ENCODE assay signal across 25 mouse cellular contexts in the genomic region with DNA sequence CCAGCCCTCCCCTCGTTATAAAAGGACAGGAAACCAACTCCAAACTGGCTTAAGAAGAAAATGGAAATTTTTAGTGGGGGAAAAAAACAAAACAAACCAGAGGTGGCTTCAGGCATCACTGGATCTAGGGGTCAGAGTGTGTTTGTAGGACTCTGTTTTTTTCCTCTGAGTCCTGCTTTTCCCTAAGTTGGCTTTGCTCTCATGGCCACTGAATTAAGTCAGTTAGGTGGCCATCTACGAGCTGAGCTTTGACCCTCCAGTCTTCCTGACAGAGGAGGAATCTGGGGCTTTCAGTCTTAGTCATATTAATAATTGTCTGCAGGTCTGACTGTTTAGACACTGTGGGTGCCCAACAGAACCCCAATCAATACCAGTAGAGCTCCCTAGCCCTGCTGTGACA. TPM values are rescaled to one million over a fixed set of nuclear protein-coding genes. Genes with fewer than 3 reads are reported as not detected.
DNase-seq lines count a peak whose midpoint lies in the region; ATAC-seq and TF ChIP-seq lines count a peak whose summit lies in the region.
"Had no signal": no experiment of that assay in that cellular context is flagged by ENCODE, and none has a peak within 500 bp of the region (broad histone marks: within the 10 kb centered on the region; RNA-seq: fewer than 3 reads in every experiment).

No protein-coding gene starts in this region.

- 55% methylated on average over 2 of the region's 2 CpGs for WGBS in kidney, adult 2 months
- WGBS in liver, embryonic 12.5 days (ENCODE audit: insufficient replicate concordance), result 74% methylated on average over 2 of the region's 2 CpGs
- WGBS in liver, embryonic 11.5 days, result 93% methylated on average over 2 of the region's 2 CpGs
- 70% methylated on average over 2 of the region's 2 CpGs for WGBS in liver, embryonic 15.5 days (ENCODE audit: insufficient replicate concordance)

- DNase-seq in kidney, adult 2 months, result peak; percentile 72
- no peak for DNase-seq in kidney, adult 18-20 months
- DNase-seq in liver, embryonic 11.5 days (ENCODE audit: low spot score), result no peak
- no peak for DNase-seq in liver
- DNase-seq: adrenal gland, adult 8-10 months; adrenal gland, postnatal 14 days; adrenal gland, postnatal 36 days; B cell, adult 2 months; cerebellum, adult 11-12 months; cerebellum, adult 2 months; cerebellum, adult 9-10 months; cerebellum, postnatal 10 days; cerebellum, postnatal 25 days had no signal

- H3K4me1 ChIP-seq in kidney, adult 2 months (ENCODE audit: control insufficient read depth, insufficient read depth, low read length), result peaks cover 6% of the 10 kb centered on the region; the same call in 1 of the 2 replicates
- peaks cover 50% of the 10 kb centered on the region for H3K4me1 ChIP-seq in liver, embryonic 12.5 days
- peaks cover 20% of the 10 kb centered on the region for H3K4me1 ChIP-seq in liver, embryonic 11.5 days (replicated peaks; ENCODE audit: control insufficient read depth, insufficient read depth, low read length)
- H3K4me1 ChIP-seq in liver, embryonic 15.5 days (replicated peaks), result peaks cover 49% of the 10 kb centered on the region
- H3K4me1 ChIP-seq: embryonic facial prominence, embryonic 12.5 days; forebrain, embryonic 13.5 days; forebrain, embryonic 15.5 days had no signal

- no peaks in the 10 kb centered on the region for H3K36me3 ChIP-seq in kidney, adult 2 months (ENCODE audit: control insufficient read depth, insufficient read depth, low read length)
- H3K36me3 ChIP-seq in liver, embryonic 12.5 days, result peaks cover 71% of the 10 kb centered on the region
- H3K36me3 ChIP-seq in liver, embryonic 11.5 days (ENCODE audit: control insufficient read depth, insufficient read depth, low read length), result peaks cover 4% of the 10 kb centered on the region; the same call in 1 of the 2 replicates
- peaks cover 73% of the 10 kb centered on the region for H3K36me3 ChIP-seq in liver, embryonic 15.5 days (replicated peaks)
- H3K36me3 ChIP-seq: forebrain, embryonic 15.5 days; G1E had no signal

- no peak overlapping the region for H3K4me2 ChIP-seq in liver, embryonic 12.5 days
- H3K4me2 ChIP-seq in liver, embryonic 11.5 days, result no peak overlapping the region
- H3K4me2 ChIP-seq in liver, embryonic 15.5 days, result no peak overlapping the region
- H3K4me2 ChIP-seq: embryonic facial prominence, embryonic 12.5 days; forebrain, embryonic 13.5 days; forebrain, embryonic 15.5 days had no signal

- TF ChIP-seq POLR2A in kidney, adult 2 months (IDR thresholded peaks at IDR 0.05; ENCODE audit: low read depth, low read length), result no peak

- TF ChIP-seq CTCF in kidney, adult 2 months (conservative IDR thresholded peaks at IDR 0.05; ENCODE audit: insufficient read depth, insufficient read length, low read depth, low read length), result no peak

- H3K9ac ChIP-seq in liver, embryonic 12.5 days, result no peak overlapping the region
- H3K9ac ChIP-seq in liver, embryonic 11.5 days (ENCODE audit: low read depth, low read length), result no peak overlapping the region
- no peak overlapping the region for H3K9ac ChIP-seq in liver, embryonic 15.5 days
- H3K9ac ChIP-seq: embryonic facial prominence, embryonic 12.5 days; forebrain, embryonic 13.5 days; forebrain, embryonic 15.5 days had no signal

- ATAC-seq in liver, embryonic 12.5 days, result no peak
- no peak for ATAC-seq in liver, embryonic 11.5 days (replicated peaks; ENCODE audit: low FRiP score)
- no peak for ATAC-seq in liver, embryonic 15.5 days (ENCODE audit: insufficient read depth)
- ATAC-seq: activated CD4-positive, CD25-positive, alpha-beta regulatory T cell, adult 4 months; CD4-positive, CD25-positive, alpha-beta regulatory T cell, adult 4 months; forebrain, embryonic 13.5 days; forebrain, embryonic 15.5 days; Patski had no signal

- H3K27ac ChIP-seq in kidney, adult 2 months (ENCODE audit: insufficient read depth, low read depth, low read length), result peak overlapping the region; percentile 54; the same call in 1 of the 2 replicates
- H3K27ac ChIP-seq in liver, embryonic 12.5 days, result 0 out of 2 replicates have a peak overlapping the region, but pooled peaks have one; percentile 38
- no peak overlapping the region for H3K27ac ChIP-seq in liver, embryonic 11.5 days (ENCODE audit: low read depth, low read length)
- peak overlapping the region; percentile 34; the same call in 1 of the 2 replicates for H3K27ac ChIP-seq in liver, embryonic 15.5 days (replicated peaks)
- H3K27ac ChIP-seq: embryonic facial prominence, embryonic 10.5 days; embryonic facial prominence, embryonic 12.5 days; forebrain, embryonic 13.5 days; forebrain, embryonic 15.5 days had no signal

- H3K9me3 ChIP-seq in liver, embryonic 12.5 days (replicated peaks), result no peaks in the 10 kb centered on the region
- H3K9me3 ChIP-seq in liver, embryonic 11.5 days (ENCODE audit: control insufficient read depth, low read length), result no peaks in the 10 kb centered on the region
- no peaks in the 10 kb centered on the region for H3K9me3 ChIP-seq in liver, embryonic 15.5 days (replicated peaks)
- H3K9me3 ChIP-seq: embryonic facial prominence, embryonic 10.5 days; embryonic facial prominence, embryonic 12.5 days; forebrain, embryonic 13.5 days; forebrain, embryonic 15.5 days; G1E had no signal

- H3K4me3 ChIP-seq in kidney, adult 2 months (ENCODE audit: insufficient read depth, low read depth, low read length), result no peak overlapping the region
- no peak overlapping the region for H3K4me3 ChIP-seq in liver, embryonic 12.5 days
- no peak overlapping the region for H3K4me3 ChIP-seq in liver, embryonic 11.5 days (ENCODE audit: low read depth, low read length)
- no peak overlapping the region for H3K4me3 ChIP-seq in liver, embryonic 15.5 days (replicated peaks)
- H3K4me3 ChIP-seq: embryonic facial prominence, embryonic 10.5 days; embryonic facial prominence, embryonic 12.5 days; forebrain, embryonic 13.5 days; forebrain, embryonic 15.5 days had no signal

- H3K27me3 ChIP-seq in kidney, adult 2 months (replicated peaks; ENCODE audit: control insufficient read depth, insufficient read depth, low read length), result no peaks in the 10 kb centered on the region
- no peaks in the 10 kb centered on the region for H3K27me3 ChIP-seq in liver, embryonic 12.5 days (replicated peaks)
- no peaks in the 10 kb centered on the region for H3K27me3 ChIP-seq in liver, embryonic 11.5 days (replicated peaks; ENCODE audit: control insufficient read depth, insufficient read depth, low read length)
- H3K27me3 ChIP-seq in liver, embryonic 15.5 days, result no peaks in the 10 kb centered on the region
- H3K27me3 ChIP-seq: CH12.LX; embryonic facial prominence, embryonic 12.5 days; forebrain, embryonic 13.5 days; forebrain, embryonic 15.5 days; Patski had no signal

RNA-seq across cellular contexts. Expression of a gene that starts 30.3 kb away (rescaled TPM):
- polyA plus RNA-seq in kidney, adult 2 months (2012; rRNA removed), result 9.9 and 12.7 TPM in 2 replicates
- polyA plus RNA-seq in liver, embryonic 12.5 days (2016; fragmentation: Nextera tagmentation; extraction: Ambion mirVana), result 28.2 and 30.3 TPM in 2 replicates
- 24.3 and 24.8 TPM in 2 replicates for polyA plus RNA-seq in liver, embryonic 11.5 days (2014; fragmentation: Nextera tagmentation; extraction: Ambion mirVana)
- 25.8 and 27.0 TPM in 2 replicates for polyA plus RNA-seq in liver, embryonic 15.5 days (2015; fragmentation: Nextera tagmentation; extraction: Ambion mirVana)

RNA-seq across cellular contexts. Expression of a gene that starts 34.0 kb away (rescaled TPM):
- 12.1 and 13.4 TPM in 2 replicates for polyA plus RNA-seq in kidney, adult 2 months (2012; rRNA removed)
- polyA plus RNA-seq in liver, embryonic 12.5 days (2016; fragmentation: Nextera tagmentation; extraction: Ambion mirVana), result 3.9 and 4.8 TPM in 2 replicates
- polyA plus RNA-seq in liver, embryonic 11.5 days (2014; fragmentation: Nextera tagmentation; extraction: Ambion mirVana), result 4.6 and 4.8 TPM in 2 replicates
- polyA plus RNA-seq in liver, embryonic 15.5 days (2015; fragmentation: Nextera tagmentation; extraction: Ambion mirVana), result 1.7 and 2.1 TPM in 2 replicates

RNA-seq across cellular contexts. Expression of a gene that starts 43.5 kb away (rescaled TPM):
- 6.7 and 8.8 TPM in 2 replicates for polyA plus RNA-seq in kidney, adult 2 months (2012; rRNA removed)
- 6.0 and 6.1 TPM in 2 replicates for polyA plus RNA-seq in liver, embryonic 12.5 days (2016; fragmentation: Nextera tagmentation; extraction: Ambion mirVana)
- 7.9 and 9.6 TPM in 2 replicates for polyA plus RNA-seq in liver, embryonic 11.5 days (2014; fragmentation: Nextera tagmentation; extraction: Ambion mirVana)
- 3.9 and 4.2 TPM in 2 replicates for polyA plus RNA-seq in liver, embryonic 15.5 days (2015; fragmentation: Nextera tagmentation; extraction: Ambion mirVana)

RNA-seq across cellular contexts. Expression of a gene that starts 51.7 kb away (rescaled TPM):
- 0.06 and 0.08 TPM in 2 replicates for polyA plus RNA-seq in kidney, adult 2 months (2012; rRNA removed)
- polyA plus RNA-seq in liver, embryonic 12.5 days (2016; fragmentation: Nextera tagmentation; extraction: Ambion mirVana), result not detected in 2 replicates
- polyA plus RNA-seq in liver, embryonic 11.5 days (2014; fragmentation: Nextera tagmentation; extraction: Ambion mirVana), result not detected in 2 replicates
- polyA plus RNA-seq in liver, embryonic 15.5 days (2015; fragmentation: Nextera tagmentation; extraction: Ambion mirVana), result not detected in 2 replicates
- polyA plus RNA-seq: embryonic facial prominence, embryonic 10.5 days; embryonic facial prominence, embryonic 12.5 days; forebrain, embryonic 11.5 days; G1E had no signal
